Mouse (Mus musculus): Measurements from ENCODE around the gene Stk39.

Stk39 gene

DNA sequence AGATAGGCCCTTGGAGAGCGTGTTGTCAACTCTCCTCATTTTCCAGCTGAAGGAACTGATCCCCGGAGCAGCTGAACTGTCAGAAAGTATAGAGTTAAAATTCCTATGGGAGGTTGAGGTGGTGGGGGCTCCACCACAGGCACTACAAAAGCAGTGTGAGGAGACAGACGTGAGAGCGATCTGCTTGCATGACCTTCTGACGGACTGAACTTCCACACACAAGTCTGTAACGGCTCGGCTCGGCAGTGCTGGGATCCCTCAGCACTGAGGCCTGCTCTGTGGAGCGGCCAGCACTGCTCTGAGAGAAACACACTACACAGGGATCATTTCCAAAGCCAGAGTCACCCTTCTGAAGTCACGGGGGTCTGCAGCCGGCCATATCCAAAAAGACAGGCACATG is 92.4 kb downstream of the Stk39 start:
- peak; percentile 90 for DNase-seq

- peak; percentile 97 for DNase-seq
Observed at GRCm38 (mm10) chr2:68378319-68378718, 93.7 kb downstream of the Stk39 start.

GRCm38 (mm10) chr2:68377251-68377681 is 94.8 kb downstream of the Stk39 start:
- DNase-seq, result peak; percentile 89

- DNase-seq, result peak; percentile 97
Observed at GRCm38 (mm10) chr2:68376660-68377059, 95.4 kb downstream of the Stk39 start.

- DNase-seq, result peak; percentile 73
Observed at GRCm38 (mm10) chr2:68374202-68374601, 97.9 kb downstream of the Stk39 start.

- DNase-seq, result peak; percentile 80
Observed at GRCm38 (mm10) chr2:68371912-68372311, 100.2 kb downstream of the Stk39 start.

DNA sequence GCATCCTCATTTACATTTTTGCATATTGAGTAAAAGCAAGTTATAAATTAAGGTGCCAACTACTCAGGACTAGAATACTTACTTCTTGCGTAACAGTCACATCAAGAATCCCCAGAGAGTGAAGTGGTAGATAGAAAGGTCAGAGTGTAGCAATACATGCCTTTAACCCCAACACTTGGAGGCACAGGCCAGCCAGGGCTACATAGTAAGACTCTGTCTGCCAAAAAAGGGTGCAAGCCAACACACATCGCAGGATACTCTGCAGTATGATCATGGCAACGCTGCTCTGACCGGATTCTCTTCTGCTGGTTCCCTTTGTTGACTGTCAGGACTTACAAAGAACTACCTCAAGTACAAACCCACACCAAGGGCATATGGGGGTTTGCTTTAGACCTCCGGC is 101.7 kb downstream of the Stk39 start:
- peak; percentile 72 for DNase-seq

GRCm38 (mm10) chr2:68369080-68369479 is 103.0 kb downstream of the Stk39 start:
- peak; percentile 58 for DNase-seq

DNA sequence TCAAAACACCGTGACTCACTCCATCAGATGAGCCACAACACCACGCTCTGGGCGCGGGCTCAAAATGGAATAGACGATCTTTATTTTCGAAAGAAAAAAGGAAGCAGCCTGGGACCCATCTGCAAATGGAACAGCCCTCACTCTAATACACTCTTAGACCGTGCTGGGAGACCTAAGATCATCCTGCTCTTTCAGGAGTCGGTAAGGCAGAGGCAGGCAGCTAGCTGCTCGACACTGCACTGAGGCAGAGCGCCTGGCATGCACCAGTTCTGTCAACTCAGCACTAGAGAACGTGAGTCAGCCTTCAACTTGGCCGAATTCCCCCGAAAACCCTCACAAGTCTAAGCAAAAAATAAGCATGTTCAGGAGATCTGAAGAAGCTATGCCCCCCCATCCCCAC is 104.1 kb downstream of the Stk39 start:
- DNase-seq, result peak; percentile 66

- DNase-seq, result peak; percentile 21
Observed at GRCm38 (mm10) chr2:68366897-68367193, 105.2 kb downstream of the Stk39 start.

DNA sequence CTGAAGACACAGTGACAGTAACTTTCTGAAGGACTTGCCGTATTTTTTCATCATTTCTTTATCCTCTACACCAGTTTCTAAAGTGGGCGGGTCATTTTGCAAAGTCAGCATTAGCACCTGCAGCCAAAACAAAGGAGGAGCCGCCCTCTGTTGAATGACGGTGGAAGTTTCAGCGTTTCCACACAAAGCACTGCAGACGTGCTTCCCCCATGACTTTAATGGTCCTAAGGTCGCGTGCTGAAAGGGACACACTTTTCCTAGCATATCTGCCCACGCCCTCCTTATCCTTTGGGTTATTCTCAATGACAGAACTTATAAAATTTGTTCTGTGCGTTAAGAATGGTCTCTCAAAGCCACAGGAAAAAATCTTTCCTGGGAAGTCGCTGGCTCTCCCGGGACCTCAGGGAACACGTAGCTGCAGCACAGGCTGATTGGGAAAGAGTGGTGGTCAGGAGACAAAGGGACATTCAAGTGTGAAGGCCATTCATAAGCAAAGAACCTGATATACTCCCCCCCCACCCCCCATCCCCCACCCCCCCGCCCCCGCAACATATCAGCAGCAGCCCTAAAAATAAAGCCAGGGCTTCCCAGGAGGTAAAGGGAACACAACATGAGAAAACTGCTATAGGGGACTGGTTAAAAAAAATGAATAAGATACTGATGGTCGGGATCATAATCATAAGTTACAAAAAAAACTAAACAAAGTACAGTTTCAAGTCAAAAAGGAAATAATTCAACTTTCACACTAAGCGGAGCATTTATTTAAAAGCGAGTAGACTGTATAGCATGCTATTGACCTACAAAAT is 105.8 kb downstream of the Stk39 start:
- peak; percentile 73 for DNase-seq

DNA sequence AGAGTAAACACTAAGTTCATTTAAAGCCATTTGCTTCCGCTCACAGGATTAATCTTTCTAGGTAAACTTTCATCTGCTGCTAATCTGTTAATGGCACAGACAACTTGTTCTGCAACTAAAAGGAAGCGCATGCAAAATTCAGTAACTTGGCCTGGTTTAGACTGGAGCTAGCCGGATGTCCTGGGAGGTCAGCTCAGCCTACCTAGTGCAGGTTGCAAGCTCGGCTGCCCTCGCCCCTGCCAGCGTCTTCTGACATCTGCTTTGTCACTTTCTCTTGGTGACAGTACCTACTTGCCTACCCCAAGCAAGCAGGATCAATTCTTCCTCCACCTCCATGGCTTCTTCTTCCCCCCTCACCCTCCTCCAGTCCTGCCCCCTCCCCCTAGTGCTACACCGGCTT is 106.6 kb downstream of the Stk39 start:
- peak; percentile 31 for DNase-seq

- DNase-seq, result peak; percentile 86
Observed at GRCm38 (mm10) chr2:68364181-68364900, 107.7 kb downstream of the Stk39 start.

GRCm38 (mm10) chr2:68363159-68363558 is 108.9 kb downstream of the Stk39 start:
- DNase-seq, result peak; percentile 79

DNA sequence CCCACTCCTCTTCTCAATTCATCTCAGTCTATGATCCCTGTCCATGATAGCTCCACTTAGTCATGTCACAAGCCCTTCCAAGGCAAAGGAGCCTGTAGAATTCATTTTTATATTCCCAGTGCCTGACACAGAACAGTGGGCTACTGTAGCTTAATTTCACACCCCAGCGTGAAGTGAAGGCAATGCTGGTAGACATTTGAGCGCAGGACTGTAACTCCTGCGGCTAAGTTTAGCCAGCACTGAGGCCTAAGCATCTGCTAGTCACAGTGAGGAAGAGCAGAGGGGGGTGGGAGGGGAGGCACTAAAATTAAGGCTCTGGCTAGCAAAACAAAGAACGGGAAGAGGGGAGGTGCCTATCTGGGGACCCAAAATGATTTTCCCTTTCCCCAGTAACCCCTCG is 110.4 kb downstream of the Stk39 start:
- peak; percentile 48 for DNase-seq

GRCm38 (mm10) chr2:68350621-68351020 is 121.4 kb downstream of the Stk39 start:
- DNase-seq, result no peak

DNA sequence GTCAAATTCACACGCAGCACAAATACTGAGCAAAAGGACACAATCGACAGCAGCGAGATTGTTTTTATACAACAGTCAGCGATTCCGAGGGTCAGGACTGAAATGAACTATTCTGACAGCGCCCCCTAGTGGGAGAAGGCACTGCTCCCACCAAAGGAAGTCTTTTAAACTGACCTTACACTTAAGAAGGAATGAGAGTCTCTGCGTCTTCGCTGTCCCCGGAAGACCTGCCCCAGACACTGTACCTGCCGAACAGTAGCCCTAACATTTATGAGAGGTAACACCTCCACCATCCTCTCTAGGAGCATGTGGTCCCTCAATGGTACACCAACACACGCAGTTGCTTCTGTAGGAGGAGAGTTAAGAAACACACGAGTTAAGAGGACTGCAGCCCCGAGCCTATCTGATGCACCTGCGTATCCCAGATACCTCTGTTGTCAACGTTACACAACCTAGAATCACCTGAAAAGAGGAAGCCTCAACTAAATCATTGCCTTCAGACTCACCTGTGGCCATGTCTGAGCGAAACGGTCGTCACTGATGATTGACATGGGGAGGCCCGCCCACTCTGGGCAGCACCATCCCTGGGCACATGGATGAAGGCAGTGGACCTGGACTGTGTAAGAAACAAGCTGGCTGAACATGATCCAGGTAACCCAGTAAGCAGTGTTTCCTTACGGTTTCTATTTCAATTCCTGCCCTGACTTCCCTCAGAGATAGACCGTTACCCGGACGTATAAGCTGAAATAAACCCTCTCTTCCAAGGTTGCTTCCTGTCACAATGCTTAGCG is 122.3 kb downstream of the Stk39 start:
- DNase-seq, result peak; percentile 93

DNA sequence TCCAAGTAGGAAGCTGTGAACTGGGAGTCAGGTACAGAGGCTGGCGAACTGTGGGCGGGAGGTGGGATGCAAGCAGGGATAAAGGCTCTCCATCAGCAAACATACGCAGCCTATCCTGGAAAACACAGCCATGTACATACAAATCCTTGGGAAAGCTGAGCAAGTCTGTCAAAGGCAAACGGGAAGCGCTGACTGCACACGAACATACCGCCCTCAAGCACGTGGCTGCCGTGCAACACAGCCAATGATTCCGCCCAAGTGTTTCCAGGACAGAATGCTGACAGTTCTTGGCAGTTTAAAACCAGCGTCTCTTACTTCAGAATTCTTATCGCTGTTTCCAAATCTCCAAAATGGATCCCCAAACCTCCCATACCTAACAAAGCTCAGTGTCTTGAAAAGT is 123.1 kb downstream of the Stk39 start:
- DNase-seq, result peak; percentile 89

GRCm38 (mm10) chr2:68346606-68347237 is 125.3 kb downstream of the Stk39 start:
- DNase-seq, result no peak

- DNase-seq, result no peak
Observed at GRCm38 (mm10) chr2:68345269-68345668, 126.8 kb downstream of the Stk39 start.

- DNase-seq, result peak; percentile 21
Observed at GRCm38 (mm10) chr2:68343751-68344150, 128.3 kb downstream of the Stk39 start.

DNA sequence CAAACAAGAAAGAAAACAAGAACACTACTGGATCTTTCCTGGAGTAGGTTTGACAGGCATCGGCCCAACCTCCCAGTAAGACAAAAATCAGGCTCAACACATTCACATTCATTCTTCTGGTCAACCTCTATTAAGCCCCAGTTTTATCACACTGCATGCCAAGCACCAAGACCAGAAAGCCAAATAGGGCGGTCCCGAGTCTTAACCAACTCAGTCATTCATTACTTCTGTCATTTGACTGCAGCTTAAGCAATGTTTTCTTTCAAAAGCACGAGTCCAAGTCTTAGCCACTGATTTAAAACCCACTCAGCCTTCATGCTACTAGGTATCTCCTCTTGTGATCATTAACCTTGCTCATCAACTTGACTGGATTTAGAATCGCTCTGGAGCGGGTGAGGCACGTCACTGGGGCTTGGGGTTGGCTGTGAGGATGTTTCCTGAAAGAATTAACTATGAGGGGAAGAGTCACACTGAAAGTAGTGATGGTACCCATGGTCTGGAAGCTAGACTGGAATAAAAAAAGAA is 129.9 kb downstream of the Stk39 start:
- DNase-seq, result peak; percentile 73

GRCm38 (mm10) chr2:68336913-68337312 is 135.2 kb downstream of the Stk39 start:
- DNase-seq, result no peak
